Mouse (Mus musculus): ENCODE measurements around the gene Chchd3. TPM values are rescaled to one million over a fixed set of nuclear protein-coding genes. Genes with fewer than 3 reads are reported as not detected.

Chchd3 gene
- polyA plus RNA-seq, 1 experiment from 2014 or later: 59.2 TPM

GRCm38 (mm10) chr6:32936365-32936764, 123.7 kb downstream of the Chchd3 start:
- Histone ChIP-seq H3K27me3 (replicated peaks; ENCODE audit: insufficient read depth, low read length) (no peaks in the 10 kb centered on the region), H3K9me3 (ENCODE audit: low read length) (no peaks in the 10 kb centered on the region), H3K4me3 (ENCODE audit: low read depth, low read length) (no peak overlapping the region), H3K4me1 (ENCODE audit: insufficient read depth, low read depth, low read length) (no peaks in the 10 kb centered on the region), H3K27ac (ENCODE audit: low read length) (no peak overlapping the region), H3K36me3 (ENCODE audit: insufficient read depth, low read length) (no peaks in the 10 kb centered on the region), H3K9ac (replicated peaks; ENCODE audit: low read depth) (no peak overlapping the region), H3K4me2 (replicated peaks; ENCODE audit: low read depth, low read length) (no peak overlapping the region)
- no peak for ATAC-seq
- 51% methylated on average over 2 of the region's 2 CpGs for WGBS
- TF ChIP-seq EP300 (IDR thresholded peaks at IDR 0.05): no peak
- TF ChIP-seq CTCF (IDR thresholded peaks at IDR 0.05): no peak
- DNase-seq (ENCODE audit: low spot score): no peak

- H3K4me3 ChIP-seq (ENCODE audit: low read depth, low read length): no peak overlapping the region
- TF ChIP-seq EP300 (IDR thresholded peaks at IDR 0.05) (no peak), CTCF (IDR thresholded peaks at IDR 0.05) (no peak)
- H3K9ac ChIP-seq (replicated peaks; ENCODE audit: low read depth): no peak overlapping the region
- no peaks in the 10 kb centered on the region for H3K27me3 ChIP-seq (replicated peaks; ENCODE audit: insufficient read depth, low read length)
- no peak overlapping the region for H3K4me2 ChIP-seq (replicated peaks; ENCODE audit: low read depth, low read length)
- no peak for ATAC-seq
- H3K4me1 ChIP-seq (ENCODE audit: insufficient read depth, low read depth, low read length): no peaks in the 10 kb centered on the region
- no peaks in the 10 kb centered on the region for H3K36me3 ChIP-seq (ENCODE audit: insufficient read depth, low read length)
- DNase-seq (ENCODE audit: low spot score): peak; percentile 19
- no peak overlapping the region for H3K27ac ChIP-seq (ENCODE audit: low read length)
- WGBS: 63% methylated on average over 5 of the region's 5 CpGs
- no peaks in the 10 kb centered on the region for H3K9me3 ChIP-seq (ENCODE audit: low read length)
These were observed 124.5 kb downstream of the Chchd3 start for GRCm38 (mm10) chr6:32935576-32935975.

- WGBS: 80% methylated on average over 11 of the region's 11 CpGs
- no peaks in the 10 kb centered on the region for H3K36me3 ChIP-seq (ENCODE audit: insufficient read depth, low read length)
- H3K9ac ChIP-seq (replicated peaks; ENCODE audit: low read depth): no peak overlapping the region
- TF ChIP-seq EP300 (IDR thresholded peaks at IDR 0.05) (no peak), CTCF (IDR thresholded peaks at IDR 0.05) (no peak)
- DNase-seq (ENCODE audit: low spot score) (no peak), ATAC-seq (no peak)
- H3K9me3 ChIP-seq (ENCODE audit: low read length): no peaks in the 10 kb centered on the region
- no peak overlapping the region for H3K4me2 ChIP-seq (replicated peaks; ENCODE audit: low read depth, low read length)
- no peaks in the 10 kb centered on the region for H3K27me3 ChIP-seq (replicated peaks; ENCODE audit: insufficient read depth, low read length)
- H3K27ac ChIP-seq (ENCODE audit: low read length): no peak overlapping the region
- no peak overlapping the region for H3K4me3 ChIP-seq (ENCODE audit: low read depth, low read length)
- no peaks in the 10 kb centered on the region for H3K4me1 ChIP-seq (ENCODE audit: insufficient read depth, low read depth, low read length)
These were observed 128.8 kb downstream of the Chchd3 start for GRCm38 (mm10) chr6:32931106-32931770.

- DNase-seq (ENCODE audit: low spot score) (no peak), ATAC-seq (no peak)
- Histone ChIP-seq H3K27me3 (replicated peaks; ENCODE audit: insufficient read depth, low read length) (no peaks in the 10 kb centered on the region), H3K4me1 (ENCODE audit: insufficient read depth, low read depth, low read length) (no peaks in the 10 kb centered on the region), H3K4me3 (ENCODE audit: low read depth, low read length) (no peak overlapping the region), H3K4me2 (replicated peaks; ENCODE audit: low read depth, low read length) (no peak overlapping the region), H3K9me3 (ENCODE audit: low read length) (no peaks in the 10 kb centered on the region), H3K9ac (replicated peaks; ENCODE audit: low read depth) (no peak overlapping the region), H3K27ac (ENCODE audit: low read length) (no peak overlapping the region), H3K36me3 (ENCODE audit: insufficient read depth, low read length) (no peaks in the 10 kb centered on the region)
- TF ChIP-seq CTCF (IDR thresholded peaks at IDR 0.05) (no peak), EP300 (IDR thresholded peaks at IDR 0.05) (no peak)
- 61% methylated on average over 1 of the region's 1 CpGs for WGBS
These were observed 137.7 kb downstream of the Chchd3 start for GRCm38 (mm10) chr6:32922391-32922790.

GRCm38 (mm10) chr6:32920091-32920490, 140.0 kb downstream of the Chchd3 start:
- H3K4me2 ChIP-seq (replicated peaks; ENCODE audit: low read depth, low read length): no peak overlapping the region

GRCm38 (mm10) chr6:32910692-32911091, 149.4 kb downstream of the Chchd3 start:
- 84% methylated on average over 2 of the region's 2 CpGs for WGBS
- Histone ChIP-seq H3K36me3 (ENCODE audit: insufficient read depth, low read length) (no peaks in the 10 kb centered on the region), H3K4me1 (ENCODE audit: insufficient read depth, low read depth, low read length) (no peaks in the 10 kb centered on the region), H3K4me3 (ENCODE audit: low read depth, low read length) (no peak overlapping the region), H3K4me2 (replicated peaks; ENCODE audit: low read depth, low read length) (no peak overlapping the region), H3K9me3 (ENCODE audit: low read length) (no peaks in the 10 kb centered on the region), H3K27me3 (replicated peaks; ENCODE audit: insufficient read depth, low read length) (no peaks in the 10 kb centered on the region), H3K9ac (replicated peaks; ENCODE audit: low read depth) (no peak overlapping the region), H3K27ac (ENCODE audit: low read length) (no peak overlapping the region)
- no peak for DNase-seq (ENCODE audit: low spot score)
- TF ChIP-seq EP300 (IDR thresholded peaks at IDR 0.05) (no peak), CTCF (IDR thresholded peaks at IDR 0.05) (no peak)
- no peak for ATAC-seq

More at GRCm38 (mm10) chr6:32920091-32920490, 140.0 kb downstream of the Chchd3 start:
- WGBS: 52% methylated on average over 2 of the region's 2 CpGs
- Histone ChIP-seq H3K4me1 (ENCODE audit: insufficient read depth, low read depth, low read length) (no peaks in the 10 kb centered on the region), H3K27ac (ENCODE audit: low read length) (no peak overlapping the region), H3K9ac (replicated peaks; ENCODE audit: low read depth) (no peak overlapping the region), H3K27me3 (replicated peaks; ENCODE audit: insufficient read depth, low read length) (no peaks in the 10 kb centered on the region), H3K36me3 (ENCODE audit: insufficient read depth, low read length) (no peaks in the 10 kb centered on the region), H3K4me3 (ENCODE audit: low read depth, low read length) (no peak overlapping the region), H3K9me3 (ENCODE audit: low read length) (no peaks in the 10 kb centered on the region)
- TF ChIP-seq CTCF (IDR thresholded peaks at IDR 0.05) (no peak), EP300 (IDR thresholded peaks at IDR 0.05) (no peak)
- no peak for ATAC-seq
- no peak for DNase-seq (ENCODE audit: low spot score)
